Mouse (Mus musculus) lung, adult 2 months (tissue): ENCODE measurements around the gene Edf1.

Experiments used
- CTCF ChIP-seq: fragments of 200-500 bp; IDR thresholded peaks from 2 replicates; pipeline ENCODE4 v1.5.1; 2011; ENCODE audit warnings: mild to moderate bottlenecking, low read length, control low read depth; ENCODE audit not compliant: insufficient read depth
- POLR2A ChIP-seq: fragments of 200-500 bp; IDR thresholded peaks from 2 replicates; pipeline ENCODE4 v1.6.1; 2011; ENCODE audit warnings: low read depth, mild to moderate bottlenecking, control low read depth, low read length, borderline replicate concordance; ENCODE audit errors: extremely low read depth

- peak; percentile 80 for TF ChIP-seq CTCF
- no peak for TF ChIP-seq POLR2A
Observed at GRCm38 (mm10) chr2:25581294-25581864, 23.7 kb downstream of the Edf1 start, which contains the start of gene Ajm1.
